Mouse (Mus musculus) ES-E14 (cell line): ENCODE measurements around the gene Tead1.

ENCODE experiments used
- CHD2 ChIP-seq: IDR thresholded peaks from 2 replicates; pipeline ENCODE4 v1.6.1; 2014; ENCODE audit warnings: mild to moderate bottlenecking, low read depth, low read length, inconsistent platforms
- HCFC1 ChIP-seq: IDR thresholded peaks from 2 replicates; pipeline ENCODE4 v1.6.1; 2012; ENCODE audit warnings: low read length, inconsistent platforms, borderline replicate concordance; ENCODE audit not compliant: insufficient read depth
- MAFK ChIP-seq: IDR thresholded peaks from 2 replicates; pipeline ENCODE4 v1.6.1; 2014; ENCODE audit warnings: mild to moderate bottlenecking, low read depth, low read length, inconsistent platforms; ENCODE audit not compliant: insufficient read depth
- ZC3H11A ChIP-seq: IDR thresholded peaks from 2 replicates; pipeline ENCODE4 v1.6.1; 2012; ENCODE audit warnings: low read depth, mild to moderate bottlenecking, inconsistent platforms, low read length, borderline replicate concordance

DNA sequence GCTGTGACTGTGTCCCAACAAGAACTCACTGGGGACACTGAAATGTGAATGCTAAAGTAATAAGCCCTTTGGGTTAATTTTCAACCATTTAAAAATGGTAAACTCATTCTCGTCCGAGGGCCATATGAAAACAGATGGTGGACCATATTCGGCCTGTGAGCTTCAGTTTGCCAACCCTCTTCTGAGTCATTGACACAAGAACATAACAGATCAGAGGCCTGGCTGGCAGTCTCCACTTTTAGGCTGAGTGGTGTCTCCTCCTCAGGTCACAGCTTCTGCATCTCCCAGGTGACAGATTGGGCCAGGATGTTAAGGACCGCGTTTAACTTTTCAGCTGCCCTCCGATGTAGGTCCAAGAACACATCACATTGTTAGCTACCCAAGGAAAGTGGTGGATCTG lies 37.6 kb downstream of the Tead1 start:
- TF ChIP-seq CHD2 (no peak), MAFK (no peak), ZC3H11A (no peak), HCFC1 (no peak)
